Mouse (Mus musculus) embryonic facial prominence, embryonic 13.5 days (tissue): ENCODE measurements around the gene Dtx4. TPM values are rescaled to one million over a fixed set of nuclear protein-coding genes. Genes with fewer than 3 reads are reported as not detected.
A peak's percentile ranks its signal among the peaks of the same experiment; 100 is the strongest.

Source experiments
- ATAC-seq: fragments of 200-750 bp; cut with Nextera tagmentation; 2 replicates; pipeline ENCODE4 v1.8.0; 2017; ENCODE audit warnings: low read depth; ENCODE audit not compliant: insufficient number of reproducible peaks, insufficient read depth, low FRiP score, low TSS enrichment
- H3K27ac ChIP-seq: fragments of 300-500 bp; sonication (generic); 2 replicates; pipeline ENCODE4 v1.5.1; 2015; ENCODE audit warnings: moderate library complexity, mild to moderate bottlenecking, inconsistent platforms
- H3K27me3 ChIP-seq: fragments of 300-500 bp; sonication (generic); 2 replicates; pipeline ENCODE4 v1.6.1; 2015; ENCODE audit warnings: mild to moderate bottlenecking, inconsistent platforms
- H3K36me3 ChIP-seq: fragments of 300-500 bp; sonication (generic); 2 replicates; pipeline ENCODE4 v1.6.1; 2015; ENCODE audit warnings: mild to moderate bottlenecking, inconsistent platforms
- H3K4me1 ChIP-seq: fragments of 300-500 bp; sonication (generic); 2 replicates; pipeline ENCODE4 v1.6.1; 2015; ENCODE audit warnings: inconsistent platforms
- H3K4me2 ChIP-seq: fragments of 300-500 bp; sonication (generic); 2 replicates; pipeline ENCODE4 v1.6.1; 2015; ENCODE audit warnings: moderate library complexity, mild to moderate bottlenecking, inconsistent platforms
- H3K4me3 ChIP-seq: fragments of 300-500 bp; sonication (generic); 2 replicates; pipeline ENCODE4 v1.5.1; 2015; ENCODE audit warnings: mild to moderate bottlenecking, inconsistent platforms
- H3K9ac ChIP-seq: fragments of 300-500 bp; sonication (generic); 2 replicates; pipeline ENCODE4 v1.6.1; 2015; ENCODE audit warnings: mild to moderate bottlenecking, inconsistent platforms
- H3K9me3 ChIP-seq: fragments of 300-500 bp; sonication (generic); 2 replicates; pipeline ENCODE4 v1.6.1; 2016; ENCODE audit warnings: inconsistent platforms
- WGBS: fragments of 180-500 bp; shearing (Covaris S2); methylation state at CpG from one replicate; pipeline ENCODE4 v1.1.7; 2015; ENCODE audit warnings: mixed read lengths; 5-methylcytosine and 5-hydroxymethylcytosine counted together
- polyA plus RNA-seq: library from polyadenylated mRNA; unstranded; fragments of >200 nt; fragmentation: Nextera tagmentation; extraction: Ambion mirVana; gene quantifications from 2 replicates; pipeline ENCODE4 v1.2.1, GENCODE M21; 2015

The Dtx4 gene
- polyA plus RNA-seq, 1 experiment from 2014 or later = 6.0 TPM

DNA sequence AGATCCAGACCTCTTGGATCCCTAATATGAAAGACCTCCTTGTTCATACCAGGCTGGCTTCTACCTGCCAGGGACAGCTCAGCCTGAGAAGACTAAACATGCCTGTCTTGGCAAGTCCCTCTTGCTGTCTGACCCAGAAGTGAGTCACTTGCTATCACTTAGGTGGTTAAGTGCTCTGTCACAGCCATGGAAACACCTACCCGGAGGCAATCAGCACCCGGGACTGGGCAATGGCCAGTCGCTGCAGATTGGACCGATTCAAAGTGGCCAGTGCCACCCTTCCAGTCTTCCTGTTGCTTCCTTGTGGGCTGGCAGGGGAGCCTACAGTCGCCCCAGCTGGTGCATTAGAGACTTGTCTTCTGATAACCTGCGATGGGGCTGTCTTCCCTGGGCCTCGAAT, 9.6 kb downstream of the Dtx4 start:
- Histone ChIP-seq H3K4me2 (no peak overlapping the region), H3K27ac (no peak overlapping the region), H3K36me3 (peaks cover 21% of the 10 kb centered on the region), H3K4me1 (peaks cover 11% of the 10 kb centered on the region), H3K9me3 (no peaks in the 10 kb centered on the region), H3K9ac (no peak overlapping the region), H3K27me3 (no peaks in the 10 kb centered on the region), H3K4me3 (no peak overlapping the region)
- WGBS = 92% methylated on average over 7 of the region's 7 CpGs
- no peak for ATAC-seq

DNA sequence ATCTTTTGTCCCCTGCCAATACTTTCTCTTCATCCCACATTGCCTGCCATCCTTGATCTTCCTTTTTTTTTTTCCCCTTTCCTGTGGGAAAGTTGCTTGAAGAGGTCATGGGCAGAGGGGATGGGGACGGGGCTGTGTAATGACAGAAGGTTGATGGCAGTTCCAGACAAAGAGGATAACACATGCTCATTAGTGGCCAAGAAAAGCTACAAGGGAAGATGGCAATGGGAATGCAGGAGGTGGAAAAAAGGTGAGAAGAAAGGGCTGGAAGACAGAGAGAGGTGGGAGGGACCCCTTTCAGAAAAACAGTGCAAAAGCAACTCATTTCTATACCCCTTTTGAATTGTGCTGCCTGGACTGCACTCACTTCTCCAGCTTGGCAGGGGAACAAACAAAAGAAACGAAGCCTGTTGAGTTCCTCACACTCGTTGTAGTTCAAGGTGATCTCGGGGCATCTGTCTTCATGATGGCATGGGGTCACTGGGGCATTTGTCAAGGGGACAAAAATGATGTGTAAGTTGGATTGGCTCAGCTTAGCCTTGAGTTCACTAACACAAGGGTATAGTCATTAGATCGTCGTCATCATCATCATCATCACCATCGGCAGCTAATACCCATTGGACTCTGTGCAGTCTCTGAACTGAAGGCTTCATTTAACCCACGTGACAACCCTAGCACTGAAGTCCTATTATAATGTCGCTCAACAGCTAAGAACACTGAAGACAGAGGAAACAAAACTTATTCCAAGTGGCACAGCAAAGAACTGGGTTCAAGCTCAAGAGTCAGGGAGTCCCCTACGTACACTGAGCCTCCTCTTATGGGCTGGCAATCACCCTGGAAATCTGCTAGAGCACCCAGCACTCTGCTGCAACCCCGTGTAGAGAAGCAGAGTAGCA, 11.3 kb downstream of the Dtx4 start:
- no peaks in the 10 kb centered on the region for H3K27me3 ChIP-seq
- peaks cover 11% of the 10 kb centered on the region for H3K4me1 ChIP-seq
- no peak for ATAC-seq
- peaks cover 21% of the 10 kb centered on the region for H3K36me3 ChIP-seq
- H3K4me3 ChIP-seq = no peak overlapping the region
- WGBS = 81% methylated on average over 11 of the region's 11 CpGs
- no peak overlapping the region for H3K27ac ChIP-seq
- no peak overlapping the region for H3K4me2 ChIP-seq
- H3K9ac ChIP-seq = no peak overlapping the region
- no peaks in the 10 kb centered on the region for H3K9me3 ChIP-seq

DNA sequence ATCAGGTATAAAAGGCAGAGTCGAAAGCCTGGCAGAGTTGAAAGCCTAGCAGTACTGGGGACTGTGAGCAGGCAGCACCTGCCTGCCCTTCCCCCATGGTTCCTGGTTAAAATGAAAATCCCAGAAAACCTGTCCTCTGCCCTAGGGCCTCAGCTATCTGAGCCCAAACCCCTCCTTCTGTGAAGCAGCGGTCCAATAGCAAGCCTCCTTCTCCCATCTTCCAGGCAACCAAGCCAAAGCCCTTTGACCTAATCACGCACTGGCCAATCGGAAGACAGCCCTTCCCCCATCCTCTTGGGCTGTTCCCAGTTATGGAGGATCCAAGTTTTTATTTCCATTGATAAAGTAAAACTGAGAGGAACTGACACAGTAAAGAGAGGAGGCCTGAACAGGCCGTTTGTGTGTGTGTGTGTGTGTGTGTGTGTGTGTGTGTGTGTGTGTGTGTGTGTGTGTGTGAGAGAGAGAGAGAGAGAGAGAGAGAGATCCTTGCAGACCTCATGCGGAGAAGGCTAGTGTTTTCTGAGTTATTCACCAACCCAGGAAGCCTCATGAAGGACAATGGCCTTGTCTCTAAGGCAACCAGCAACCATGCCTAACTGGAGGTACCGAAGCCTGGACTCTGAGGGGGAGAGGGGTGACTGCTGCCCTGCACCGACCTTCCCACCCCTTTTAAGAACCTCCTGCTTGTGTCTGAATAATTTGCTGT, 12.1 kb downstream of the Dtx4 start:
- Histone ChIP-seq H3K27me3 (no peaks in the 10 kb centered on the region), H3K4me3 (no peak overlapping the region), H3K4me2 (no peak overlapping the region), H3K9ac (0 out of 2 replicates have a peak overlapping the region, but pooled peaks have one; percentile 27), H3K36me3 (peaks cover 27% of the 10 kb centered on the region), H3K9me3 (no peaks in the 10 kb centered on the region), H3K27ac (peak overlapping the region; percentile 44; the same call in 1 of the 2 replicates), H3K4me1 (peaks cover 11% of the 10 kb centered on the region)
- ATAC-seq = peak; percentile 71
- 9% methylated on average over 8 of the region's 8 CpGs for WGBS

DNA sequence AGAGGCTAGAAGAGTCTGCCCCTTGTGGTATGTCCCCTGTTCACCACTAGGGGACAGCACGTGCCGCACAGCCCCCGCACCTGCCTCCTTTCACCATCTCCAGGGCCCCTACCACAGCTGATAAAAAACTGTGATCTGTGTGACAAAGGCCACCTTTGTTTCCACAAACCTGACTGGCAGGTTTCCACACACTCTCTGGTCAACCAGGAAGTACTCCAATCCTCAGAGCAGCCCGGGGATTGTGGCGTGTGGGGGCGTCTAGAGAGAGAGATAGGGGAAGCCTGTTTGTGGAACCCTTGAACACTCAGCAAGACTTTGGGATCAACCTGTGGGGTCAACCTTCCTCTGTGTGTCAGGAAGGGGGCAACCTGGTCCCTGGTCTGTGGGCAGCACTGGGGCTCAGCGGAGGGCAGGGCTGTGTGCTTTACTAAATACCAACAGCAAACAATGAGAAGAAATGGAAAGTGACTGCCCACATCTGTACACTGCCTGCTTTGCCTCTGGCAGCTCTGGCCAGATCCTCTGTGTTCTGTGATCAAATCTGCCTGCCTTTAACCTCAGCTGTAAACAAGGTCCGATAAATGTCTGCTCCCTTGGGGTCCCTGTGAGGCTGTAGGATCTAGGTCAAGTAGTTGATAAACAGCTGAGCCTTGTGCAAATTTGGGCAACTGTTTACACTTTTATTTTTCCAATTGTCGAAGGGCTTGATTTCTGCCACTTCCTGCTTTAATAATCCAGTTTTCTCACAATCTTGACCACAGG, 12.9 kb downstream of the Dtx4 start:
- 0 out of 2 replicates have a peak overlapping the region, but pooled peaks have one; percentile 27 for H3K9ac ChIP-seq
- H3K36me3 ChIP-seq = peaks cover 27% of the 10 kb centered on the region
- no peak overlapping the region for H3K4me2 ChIP-seq
- peak overlapping the region; percentile 44 for H3K27ac ChIP-seq
- peak; percentile 61; the same call in 1 of the 2 replicates for ATAC-seq
- no peaks in the 10 kb centered on the region for H3K27me3 ChIP-seq
- H3K9me3 ChIP-seq = no peaks in the 10 kb centered on the region
- H3K4me3 ChIP-seq = no peak overlapping the region
- WGBS = 13% methylated on average over 9 of the region's 9 CpGs
- peaks cover 11% of the 10 kb centered on the region for H3K4me1 ChIP-seq

DNA sequence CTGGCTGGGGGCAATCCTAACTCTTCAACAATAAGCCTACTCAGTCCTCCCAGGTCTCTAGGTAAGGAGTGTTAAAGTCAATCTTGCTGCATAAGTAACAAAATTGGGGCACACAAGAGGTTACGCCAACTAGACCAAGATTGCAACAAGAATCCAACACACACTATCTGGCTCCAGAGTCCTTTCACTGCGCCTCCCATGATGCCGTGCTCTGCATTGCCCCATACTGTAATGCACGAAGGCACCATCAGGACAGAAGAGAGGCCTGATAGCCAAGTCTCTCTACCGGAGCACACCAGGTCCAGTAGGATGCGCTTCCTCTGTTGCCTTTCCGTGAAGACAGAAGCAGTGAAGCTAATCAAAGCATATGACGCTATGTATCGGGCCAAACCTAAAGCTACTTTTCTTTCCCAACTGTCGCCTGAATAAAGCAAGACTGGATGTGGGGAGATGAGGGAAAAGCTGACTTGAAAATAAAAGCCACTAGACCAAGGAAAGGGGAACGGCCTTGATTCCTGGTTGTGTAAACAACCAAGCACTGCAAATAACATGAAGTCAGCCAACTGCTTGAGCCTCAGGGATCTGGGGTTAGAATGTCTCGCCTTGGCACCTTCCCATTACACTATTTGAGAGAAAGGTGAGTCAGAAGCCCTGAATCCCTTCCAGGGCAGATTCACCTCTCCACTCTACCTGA, 13.6 kb downstream of the Dtx4 start:
- 88% methylated on average over 12 of the region's 12 CpGs for WGBS
- Histone ChIP-seq H3K27me3 (no peaks in the 10 kb centered on the region), H3K9ac (no peak overlapping the region), H3K27ac (no peak overlapping the region), H3K4me2 (no peak overlapping the region), H3K4me3 (no peak overlapping the region), H3K9me3 (no peaks in the 10 kb centered on the region), H3K4me1 (peaks cover 11% of the 10 kb centered on the region), H3K36me3 (peaks cover 27% of the 10 kb centered on the region)
- ATAC-seq = no peak

DNA sequence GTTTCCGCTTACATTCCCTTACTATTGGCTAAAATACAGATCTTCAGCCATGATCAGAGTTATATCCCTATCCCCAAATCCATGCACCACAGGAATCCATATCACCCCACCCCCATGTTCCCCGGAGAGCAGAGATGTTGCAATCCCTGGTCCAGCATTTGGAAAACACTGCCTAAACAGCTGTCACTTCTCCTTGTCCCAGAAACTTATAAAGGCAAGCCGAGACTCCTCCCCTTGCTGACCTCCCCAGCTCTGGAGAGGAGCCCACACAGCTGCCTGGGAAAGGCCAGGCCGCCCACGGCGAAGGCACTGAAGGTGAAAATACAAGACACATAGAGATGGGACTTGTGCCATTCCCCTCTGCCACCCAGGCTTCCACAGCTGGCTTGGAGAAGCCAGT, 14.4 kb downstream of the Dtx4 start:
- WGBS = 88% methylated on average over 6 of the region's 6 CpGs
- H3K9ac ChIP-seq = no peak overlapping the region
- H3K27ac ChIP-seq = no peak overlapping the region
- ATAC-seq = no peak
- H3K9me3 ChIP-seq = no peaks in the 10 kb centered on the region
- H3K4me1 ChIP-seq = peaks cover 11% of the 10 kb centered on the region
- no peak overlapping the region for H3K4me3 ChIP-seq
- H3K4me2 ChIP-seq = no peak overlapping the region
- H3K36me3 ChIP-seq = peaks cover 27% of the 10 kb centered on the region
- H3K27me3 ChIP-seq = no peaks in the 10 kb centered on the region

DNA sequence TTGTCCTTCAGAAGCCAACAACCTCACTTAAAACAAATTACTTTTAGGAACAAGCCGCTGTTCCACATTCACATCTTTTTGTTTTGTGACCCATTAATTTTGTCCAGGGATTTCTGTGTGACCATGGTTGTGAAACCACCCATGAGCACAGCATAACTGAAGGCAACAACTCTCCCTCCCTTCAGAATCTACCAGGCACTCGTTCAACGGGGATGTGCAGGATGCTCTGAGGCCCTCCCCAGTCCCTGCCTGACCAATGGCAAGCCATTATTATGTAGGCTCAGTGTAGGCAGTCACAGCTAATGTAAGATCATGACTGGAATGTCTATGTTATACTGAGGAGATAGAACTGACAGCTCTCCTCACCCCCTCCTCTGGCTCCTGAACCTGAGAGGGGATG, 15.6 kb downstream of the Dtx4 start:
- Histone ChIP-seq H3K4me3 (no peak overlapping the region), H3K9ac (no peak overlapping the region), H3K36me3 (peaks cover 27% of the 10 kb centered on the region), H3K27ac (no peak overlapping the region), H3K4me2 (no peak overlapping the region), H3K9me3 (no peaks in the 10 kb centered on the region), H3K27me3 (no peaks in the 10 kb centered on the region), H3K4me1 (peaks cover 11% of the 10 kb centered on the region)
- 69% methylated on average over 3 of the region's 3 CpGs for WGBS
- no peak for ATAC-seq

DNA sequence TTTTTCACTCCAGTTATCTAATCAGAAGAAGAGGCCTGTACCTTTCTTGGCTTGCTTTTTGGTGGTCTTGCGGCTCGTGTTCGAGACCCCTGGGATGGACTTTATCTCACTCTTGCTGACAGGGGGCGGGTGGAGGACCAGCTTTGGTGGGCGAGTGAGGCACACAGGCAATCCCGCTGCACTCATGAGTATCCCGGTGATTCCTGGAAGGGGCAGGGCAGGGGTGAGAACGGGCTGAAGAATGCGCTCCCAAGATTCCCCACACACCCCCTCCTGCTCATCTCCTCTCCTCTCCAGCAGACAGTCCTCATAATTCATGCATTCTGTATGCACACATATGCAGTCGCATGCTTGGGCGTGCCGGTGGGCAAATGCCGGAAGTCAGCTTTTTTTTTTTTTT, 16.0 kb downstream of the Dtx4 start:
- 87% methylated on average over 13 of the region's 13 CpGs for WGBS

DNA sequence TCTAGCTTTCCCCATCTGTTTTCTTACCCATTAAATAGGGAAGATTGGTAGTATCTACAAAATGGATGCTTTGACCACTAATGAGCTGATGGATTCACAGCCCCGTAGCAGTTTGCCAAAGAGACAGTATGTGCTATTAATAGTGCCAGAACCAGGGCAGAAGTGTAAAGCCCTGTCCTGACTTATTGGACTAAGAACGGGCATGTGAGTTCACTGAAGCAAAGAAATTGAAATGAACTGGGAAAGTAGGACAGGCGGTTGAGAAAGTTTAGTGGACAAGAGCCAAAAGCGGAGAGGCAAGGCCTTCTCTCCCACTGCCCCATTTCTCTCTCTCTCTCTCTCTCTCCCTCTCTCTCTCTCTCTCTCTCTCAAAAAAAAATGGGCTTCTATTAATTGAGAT, 17.0 kb downstream of the Dtx4 start:
- Histone ChIP-seq H3K4me3 (no peak overlapping the region), H3K36me3 (peaks cover 33% of the 10 kb centered on the region; the same call in 1 of the 2 replicates), H3K27ac (no peak overlapping the region), H3K27me3 (no peaks in the 10 kb centered on the region), H3K4me1 (peaks cover 11% of the 10 kb centered on the region), H3K9ac (no peak overlapping the region), H3K4me2 (no peak overlapping the region), H3K9me3 (no peaks in the 10 kb centered on the region)
- no peak for ATAC-seq
- 88% methylated on average over 4 of the region's 4 CpGs for WGBS

More for the DNA sequence above, 16.0 kb downstream of the Dtx4 start:
- Histone ChIP-seq H3K4me2 (no peak overlapping the region), H3K27me3 (no peaks in the 10 kb centered on the region), H3K4me3 (no peak overlapping the region), H3K9me3 (no peaks in the 10 kb centered on the region), H3K27ac (no peak overlapping the region), H3K4me1 (peaks cover 11% of the 10 kb centered on the region), H3K36me3 (peaks cover 27% of the 10 kb centered on the region), H3K9ac (no peak overlapping the region)
- ATAC-seq = no peak

DNA sequence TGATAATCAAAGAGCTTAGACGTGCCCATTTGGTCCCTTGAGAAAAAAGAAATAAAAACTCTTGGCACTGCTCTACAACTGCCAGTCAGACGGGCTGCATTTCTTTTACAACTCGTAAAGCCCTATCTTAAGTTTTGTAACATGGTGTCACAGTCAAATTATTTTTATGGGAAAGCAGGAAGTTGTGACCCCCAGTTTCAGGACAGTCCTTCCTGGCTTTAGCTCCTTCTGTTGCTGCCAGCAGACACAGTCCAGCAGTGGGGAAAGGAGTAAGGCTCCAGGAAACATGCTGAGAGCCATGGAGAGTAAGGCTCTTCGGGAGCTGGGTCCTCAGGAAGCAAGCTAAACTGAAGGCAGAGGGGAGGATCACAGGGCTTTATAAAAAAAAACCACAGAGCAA, 17.5 kb downstream of the Dtx4 start:
- no peaks in the 10 kb centered on the region for H3K27me3 ChIP-seq
- no peak overlapping the region for H3K9ac ChIP-seq
- H3K4me3 ChIP-seq = no peak overlapping the region
- WGBS = 75% methylated on average over 4 of the region's 4 CpGs
- H3K9me3 ChIP-seq = no peaks in the 10 kb centered on the region
- peaks cover 33% of the 10 kb centered on the region; the same call in 1 of the 2 replicates for H3K36me3 ChIP-seq
- no peak overlapping the region for H3K27ac ChIP-seq
- peaks cover 7% of the 10 kb centered on the region for H3K4me1 ChIP-seq
- ATAC-seq = no peak
- H3K4me2 ChIP-seq = no peak overlapping the region

DNA sequence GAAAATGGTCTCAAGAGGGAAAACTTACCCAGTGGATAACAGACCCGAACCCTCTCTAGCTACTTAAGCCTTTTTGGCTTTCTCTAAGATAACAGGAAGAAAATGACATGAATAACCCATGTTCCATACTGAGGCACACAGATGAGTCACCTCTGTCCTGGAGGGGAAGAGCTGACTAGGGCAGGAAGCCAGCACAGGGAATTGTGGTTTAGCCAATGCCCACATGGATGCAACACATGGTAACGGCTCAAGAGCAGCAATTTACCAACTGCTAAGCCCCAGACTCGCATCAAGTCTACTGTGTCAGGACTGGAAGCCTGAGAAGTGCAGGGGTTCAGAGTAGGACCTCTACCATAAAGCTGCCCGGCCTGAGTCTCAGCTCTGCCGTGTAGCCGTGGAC, 22.9 kb downstream of the Dtx4 start:
- Histone ChIP-seq H3K4me2 (no peak overlapping the region), H3K9ac (no peak overlapping the region), H3K4me1 (peaks cover 15% of the 10 kb centered on the region), H3K27me3 (no peaks in the 10 kb centered on the region), H3K9me3 (no peaks in the 10 kb centered on the region), H3K27ac (no peak overlapping the region), H3K36me3 (peaks cover 27% of the 10 kb centered on the region; the same call in 1 of the 2 replicates), H3K4me3 (no peak overlapping the region)
- ATAC-seq = no peak
- 80% methylated on average over 6 of the region's 6 CpGs for WGBS
